8 mouse cellular contexts compared by ENCODE assay signal in the genomic region with DNA sequence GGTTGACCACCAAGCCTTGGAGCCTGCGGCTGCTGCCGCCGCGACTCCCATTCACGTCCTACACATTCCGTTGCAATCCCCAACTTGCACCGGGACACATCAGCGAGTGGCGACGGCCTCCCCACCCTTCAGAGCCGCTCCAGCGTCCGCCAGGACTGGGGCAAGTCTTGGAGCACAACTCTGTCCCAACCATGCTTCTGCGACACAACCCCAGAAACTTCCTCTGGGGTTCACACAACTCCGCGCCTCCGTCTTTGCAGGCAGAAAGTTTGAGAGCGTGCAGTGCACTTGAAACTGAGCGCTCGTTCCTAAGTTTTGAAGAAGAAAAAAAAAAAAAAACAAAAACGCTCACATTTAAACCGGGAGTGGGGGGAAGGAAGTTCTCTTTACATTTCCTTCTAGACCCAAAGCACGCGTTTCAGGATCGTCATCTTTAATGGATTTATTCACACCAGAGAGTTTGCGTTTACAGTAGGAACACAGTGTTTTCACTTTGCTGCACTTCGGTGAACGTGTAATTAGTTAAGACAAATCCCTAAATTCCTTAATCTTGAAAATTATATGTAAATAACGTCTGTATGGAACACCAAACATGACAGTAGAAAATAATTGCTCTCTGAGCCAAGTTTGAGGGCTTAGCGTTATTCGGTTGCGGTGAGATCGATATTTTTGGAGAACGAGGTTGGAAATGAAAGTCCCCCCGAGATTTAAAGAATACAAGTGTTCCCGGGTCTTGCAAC. TPM values are rescaled to one million over a fixed set of nuclear protein-coding genes. Genes with fewer than 3 reads are reported as not detected.
DNase-seq lines count a peak whose midpoint lies in the region; ATAC-seq and TF ChIP-seq lines count a peak whose summit lies in the region.

No protein-coding gene starts in this region.

- 0 out of 2 replicates have a peak, but pooled peaks have one; percentile 5 for ATAC-seq in forebrain, embryonic 16.5 days
- ATAC-seq in intestine, embryonic 15.5 days = peak; percentile 21

- H3K27ac ChIP-seq in bone marrow, adult 2 months (ENCODE audit: control insufficient read depth, insufficient read depth, low read depth, low read length, poor library complexity) = peak overlapping the region; percentile 92
- H3K27ac ChIP-seq in forebrain, embryonic 16.5 days (ENCODE audit: low read length) = no peak overlapping the region
- H3K27ac ChIP-seq in intestine, embryonic 15.5 days = no peak overlapping the region

- H3K9ac ChIP-seq in forebrain, embryonic 16.5 days (replicated peaks; ENCODE audit: low read depth, low read length) = peak overlapping the region; percentile 95
- H3K9ac ChIP-seq in intestine, embryonic 15.5 days = peak overlapping the region; percentile 91

- H3K4me3 ChIP-seq in bone marrow, adult 2 months (replicated peaks; ENCODE audit: control insufficient read depth, low read depth, low read length) = peak overlapping the region; percentile 74
- H3K4me3 ChIP-seq in forebrain, embryonic 16.5 days (replicated peaks; ENCODE audit: low read length) = peak overlapping the region; percentile 99
- peak overlapping the region; percentile 98 for H3K4me3 ChIP-seq in intestine, embryonic 15.5 days (replicated peaks)
- H3K4me3 ChIP-seq in lung, adult 2 months (replicated peaks; ENCODE audit: extremely low read depth, low read depth, low read length) = peak overlapping the region; percentile 66

- no peak for TF ChIP-seq CTCF in bone marrow, adult 2 months (IDR thresholded peaks at IDR 0.05; ENCODE audit: control insufficient read depth, insufficient read depth, low read length)
- no peak for TF ChIP-seq CTCF in lung, adult 2 months (IDR thresholded peaks at IDR 0.05; ENCODE audit: insufficient read depth, low read length)

- no peaks in the 10 kb centered on the region for H3K9me3 ChIP-seq in forebrain, embryonic 16.5 days (ENCODE audit: control insufficient read depth, low read length)
- no peaks in the 10 kb centered on the region for H3K9me3 ChIP-seq in intestine, embryonic 15.5 days

- DNase-seq in layer of hippocampus, postnatal 10 days (ENCODE audit: low spot score in 2 of 2) = peak; percentile 10 to 27
- no peak for DNase-seq in layer of hippocampus, adult 8-10 months (ENCODE audit: low spot score in 2 of 2)
- peak; percentile 57 for DNase-seq in lung, adult 2 months
- DNase-seq in ovary, postnatal 14 days (ENCODE audit: low spot score) = peak; percentile 22
- DNase-seq in thymus, postnatal 25 days = peak; percentile 77

- peaks cover 1% of the 10 kb centered on the region; the same call in 1 of the 2 replicates for H3K4me1 ChIP-seq in bone marrow, adult 2 months (ENCODE audit: control insufficient read depth, insufficient read depth, low read length)
- H3K4me1 ChIP-seq in forebrain, embryonic 16.5 days (replicated peaks; ENCODE audit: control insufficient read depth, insufficient read depth, low read length) = peaks cover 32% of the 10 kb centered on the region
- peaks cover 15% of the 10 kb centered on the region for H3K4me1 ChIP-seq in intestine, embryonic 15.5 days (replicated peaks)
- H3K4me1 ChIP-seq in lung, adult 2 months (ENCODE audit: control insufficient read depth, insufficient read depth, low read length) = peaks cover 6% of the 10 kb centered on the region

- under 1% methylated on average over 36 of the region's 36 CpGs for WGBS in bone marrow, adult 2 months
- under 1% methylated on average over 36 of the region's 36 CpGs for WGBS in forebrain, embryonic 16.5 days
- WGBS in intestine, embryonic 15.5 days = under 1% methylated on average over 36 of the region's 36 CpGs
- WGBS in lung, adult 2 months = under 1% methylated on average over 36 of the region's 36 CpGs

- 0 out of 2 replicates have a peak, but pooled peaks have one; percentile 52 for TF ChIP-seq POLR2A in bone marrow, adult 2 months (IDR thresholded peaks at IDR 0.05; ENCODE audit: borderline replicate concordance, control insufficient read depth, low read depth, low read length)
- no peak for TF ChIP-seq POLR2A in lung, adult 2 months (IDR thresholded peaks at IDR 0.05; ENCODE audit: borderline replicate concordance, extremely low read depth, low read depth, low read length)

- H3K4me2 ChIP-seq in forebrain, embryonic 16.5 days (ENCODE audit: low read length) = peak overlapping the region; percentile 97
- H3K4me2 ChIP-seq in intestine, embryonic 15.5 days (replicated peaks) = peak overlapping the region; percentile 98

- H3K27me3 ChIP-seq in forebrain, embryonic 16.5 days (replicated peaks; ENCODE audit: control insufficient read depth, insufficient read depth, low read length) = peaks cover 25% of the 10 kb centered on the region
- H3K27me3 ChIP-seq in intestine, embryonic 15.5 days (replicated peaks) = peaks cover 5% of the 10 kb centered on the region; the same call in 1 of the 2 replicates

- H3K36me3 ChIP-seq in forebrain, embryonic 16.5 days (ENCODE audit: control insufficient read depth, insufficient read depth) = no peaks in the 10 kb centered on the region
- no peaks in the 10 kb centered on the region for H3K36me3 ChIP-seq in intestine, embryonic 15.5 days

RNA-seq across cellular contexts. Expression of a gene that starts 0.9 kb away (rescaled TPM):
- 10 to 100 TPM; 53.3 to 56.6 TPM for total RNA-seq in layer of hippocampus, postnatal 10 days (2021)
- 10 to 100 TPM; 37.3 to 53.2 (median 46.7) TPM for total RNA-seq in layer of hippocampus, adult 8-10 months (2022)
- polyA plus RNA-seq in bone marrow, adult 2 months (2011; ENCODE audit: insufficient read depth, insufficient read length, low replicate concordance, missing spikeins) = 18.4 and 37.1 TPM in 2 replicates
- 138 and 141 TPM in 2 replicates for polyA plus RNA-seq in forebrain, embryonic 16.5 days (2015; fragmentation: Nextera tagmentation; extraction: Ambion mirVana)
- 62.5 and 68.2 TPM in 2 replicates for polyA plus RNA-seq in intestine, embryonic 15.5 days (2015; fragmentation: Nextera tagmentation; extraction: Ambion mirVana)
- 45.9 and 46.6 TPM in 2 replicates for polyA plus RNA-seq in lung, adult 2 months (2012; rRNA removed)

Comparison
In these comparisons a context has a peak if more than half of its experiments do, and no peak if none do; other contexts are left out.
1. DNase-seq: peak in layer of hippocampus, postnatal 10 days (2 of 2), lung, adult 2 months (single experiment), ovary, postnatal 14 days (single experiment) and thymus, postnatal 25 days (single experiment); none in layer of hippocampus, adult 8-10 months (0 of 2).
2. Peak in every context shown above with its lines, with median percentiles within 50 percentile points of each other: H3K4me3 ChIP-seq.